Mouse (Mus musculus) embryonic facial prominence, embryonic 10.5 days (tissue): ENCODE measurements at regions not wholly inside any gene's neighbourhood (a gene's known extent, or its start where the extent isn't known, plus 50 kb on each side); places are given as distances from the start of the nearest gene placed in this dataset.
"Not testable (repeated sequence)": the region's sequence is repeated elsewhere in the genome, so short reads cannot be mapped to it uniquely, and the experiment has no call there.

Experiments used
- DNase-seq: peaks from one replicate; pipeline ENCODE4 v3.0.0-alpha.2; 2017; ENCODE audit warnings: low spot score
- H3K27ac ChIP-seq: fragments of 300-500 bp; sonication (generic); replicated peaks from 2 replicates; pipeline ENCODE4 v1.5.1; 2016; ENCODE audit warnings: mild to moderate bottlenecking
- H3K27me3 ChIP-seq: fragments of 300-500 bp; sonication (generic); replicated peaks from 2 replicates; pipeline ENCODE4 v1.6.1; 2016; ENCODE audit warnings: low read depth, mild to moderate bottlenecking; ENCODE audit not compliant: poor library complexity, severe bottlenecking
- H3K36me3 ChIP-seq: fragments of 300-500 bp; sonication (generic); replicated peaks from 2 replicates; pipeline ENCODE4 v1.6.1; 2016; ENCODE audit warnings: mild to moderate bottlenecking, moderate library complexity
- H3K4me1 ChIP-seq: fragments of 300-500 bp; sonication (generic); 2 replicates; pipeline ENCODE4 v1.6.1; 2016
- H3K4me3 ChIP-seq: fragments of 300-500 bp; sonication (generic); 2 replicates; pipeline ENCODE4 v1.5.1; 2016; ENCODE audit warnings: mild to moderate bottlenecking, moderate library complexity
- H3K9me3 ChIP-seq: fragments of 300-500 bp; sonication (generic); 2 replicates; pipeline ENCODE4 v1.6.1; 2016; ENCODE audit warnings: mild to moderate bottlenecking
- WGBS: fragments of 180-500 bp; shearing (Covaris S2); methylation state at CpG from one replicate; pipeline ENCODE4 v1.1.7; 2016; 5-methylcytosine and 5-hydroxymethylcytosine counted together

- Histone ChIP-seq H3K4me1 (no peaks in the 10 kb centered on the region), H3K27me3 (no peaks in the 10 kb centered on the region), H3K36me3 (no peaks in the 10 kb centered on the region), H3K4me3 (no peak overlapping the region), H3K27ac (no peak overlapping the region), H3K9me3 (no peaks in the 10 kb centered on the region)
- no peak for DNase-seq
Observed at GRCm38 (mm10) chr8:17934696-17935095, 1043.4 kb downstream of the Defb40 start.

DNA sequence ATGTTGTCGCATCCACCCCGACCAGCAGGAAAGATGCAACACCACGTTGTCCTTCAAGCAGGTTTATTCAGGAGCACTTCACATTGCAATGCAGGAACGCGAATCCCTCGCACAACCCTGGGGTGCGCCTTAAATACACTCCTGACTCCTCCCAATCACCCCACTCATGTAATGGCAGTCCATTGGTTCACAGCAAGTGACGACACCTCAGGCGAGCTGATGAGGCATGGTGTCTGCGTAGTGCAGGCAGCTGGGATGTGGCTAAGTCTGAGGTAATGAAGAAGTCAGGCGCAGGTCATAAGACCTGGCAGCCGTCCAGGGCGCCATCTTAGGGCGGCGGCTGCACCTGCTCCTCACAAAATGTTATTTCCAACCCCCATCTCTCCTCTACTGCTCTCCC lies 1068.7 kb downstream of the Defb40 start:
- WGBS: 93% methylated on average over 15 of the region's 15 CpGs
- Histone ChIP-seq H3K4me1 (no peaks in the 10 kb centered on the region), H3K36me3 (no peaks in the 10 kb centered on the region), H3K9me3 (no peaks in the 10 kb centered on the region), H3K4me3 (no peak overlapping the region), H3K27ac (no peak overlapping the region), H3K27me3 (no peaks in the 10 kb centered on the region)
- DNase-seq: no peak

GRCm38 (mm10) chr8:17888598-17888997 lies 1089.5 kb downstream of the Defb40 start:
- H3K36me3 ChIP-seq, H3K27ac ChIP-seq, H3K27me3 ChIP-seq, DNase-seq, H3K4me1 ChIP-seq, H3K4me3 ChIP-seq, H3K9me3 ChIP-seq: not testable (repeated sequence)
- WGBS: 72% methylated on average over 5 of the region's 5 CpGs

DNA sequence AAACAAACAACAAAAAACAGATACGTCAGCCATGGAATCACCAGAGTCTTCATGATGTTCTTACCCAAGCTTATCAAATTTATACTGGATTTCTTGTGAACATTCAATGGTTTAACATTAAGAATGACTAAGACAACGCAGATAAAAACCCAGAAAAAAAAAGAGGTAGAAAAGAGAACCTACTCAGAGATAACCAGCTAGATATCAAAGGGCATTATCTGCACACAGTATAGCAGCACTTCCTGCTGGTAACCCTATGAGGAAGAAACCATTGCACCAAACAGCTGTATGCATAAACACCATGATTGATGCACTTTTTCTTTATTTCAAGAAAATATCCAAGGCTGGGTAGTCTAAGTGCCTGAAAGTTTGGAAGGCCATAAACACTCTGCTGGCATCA lies 1114.7 kb downstream of the Defb40 start:
- Histone ChIP-seq H3K27me3 (no peaks in the 10 kb centered on the region), H3K36me3 (no peaks in the 10 kb centered on the region), H3K4me1 (no peaks in the 10 kb centered on the region), H3K9me3 (no peaks in the 10 kb centered on the region), H3K27ac (no peak overlapping the region), H3K4me3 (no peak overlapping the region)
- DNase-seq: no peak
- WGBS: 88% methylated on average over 2 of the region's 2 CpGs
